Mouse (Mus musculus) liver, postnatal 0 days (tissue): ENCODE data around the gene Slc22a16.

Source experiments
- CTCF ChIP-seq: sonication (generic); IDR thresholded peaks from 2 replicates; pipeline ENCODE4 v1.5.1; 2016; ENCODE audit warnings: antibody characterized with exemption, low read depth
- EP300 ChIP-seq: IDR thresholded peaks from 2 replicates; pipeline ENCODE4 v1.6.1; 2016; ENCODE audit warnings: antibody characterized with exemption, low read depth, mild to moderate bottlenecking

- TF ChIP-seq EP300 = no peak
- TF ChIP-seq CTCF = peak; percentile 76
Measured at GRCm38 (mm10) chr10:40629140-40629539, 59.0 kb downstream of the Slc22a16 start.
